Mouse (Mus musculus) ES-E14 (cell line): Measurements from ENCODE around the gene Ambn. TPM values are rescaled to one million over a fixed set of nuclear protein-coding genes. Genes with fewer than 3 reads are reported as not detected.

Experiments
- DNase-seq: peaks from one replicate; pipeline ENCODE4 v3.0.0-alpha.2; 2013; ENCODE audit warnings: low read depth, low spot score
- H3K27ac ChIP-seq: 2 replicates; pipeline ENCODE4 v1.5.1; 2012; ENCODE audit warnings: low read depth, mild to moderate bottlenecking, low read length, moderate library complexity, mixed read lengths; ENCODE audit not compliant: poor library complexity, insufficient read depth, severe bottlenecking
- H3K36me3 ChIP-seq: 2 replicates; pipeline ENCODE4 v1.6.1; 2012; ENCODE audit warnings: mild to moderate bottlenecking, low read length, moderate library complexity, mixed read lengths; ENCODE audit not compliant: control insufficient read depth, poor library complexity, insufficient read depth, severe bottlenecking
- H3K4me1 ChIP-seq, 2 experiments: fragments of 150-350 bp in 1 of 2; sonication (generic) in 1 of 2; 2 replicates each; pipeline ENCODE4 v1.6.1; 2012; ENCODE audit warnings: low read length in 2 of 2, mild to moderate bottlenecking in 1 of 2, mixed read lengths in 1 of 2; ENCODE audit not compliant: control insufficient read depth in 2 of 2, insufficient read depth in 2 of 2, poor library complexity in 1 of 2
- H3K4me3 ChIP-seq, 2 experiments: fragments of 150-350 bp in 1 of 2; sonication (generic) in 1 of 2; 2 replicates each; pipeline ENCODE4 v1.5.1; 2012; ENCODE audit warnings: low read length in 2 of 2, low read depth in 1 of 2, mild to moderate bottlenecking in 1 of 2, mixed read lengths in 1 of 2; ENCODE audit not compliant: insufficient read depth in 1 of 2, poor library complexity in 1 of 2, severe bottlenecking in 1 of 2
- H3K9ac ChIP-seq: 2 replicates; pipeline ENCODE4 v1.6.1; 2012; ENCODE audit warnings: low read depth, mild to moderate bottlenecking, low read length, mixed read lengths; ENCODE audit not compliant: poor library complexity, insufficient read depth, severe bottlenecking
- H3K9me3 ChIP-seq: fragments of 150-350 bp; sonication (generic); 2 replicates; pipeline ENCODE4 v1.6.1; 2012; ENCODE audit warnings: low read depth, mild to moderate bottlenecking, low read length; ENCODE audit not compliant: control insufficient read depth, insufficient read depth
- CHD2 ChIP-seq: IDR thresholded peaks from 2 replicates; pipeline ENCODE4 v1.6.1; 2014; ENCODE audit warnings: mild to moderate bottlenecking, low read depth, low read length, inconsistent platforms
- HCFC1 ChIP-seq: IDR thresholded peaks from 2 replicates; pipeline ENCODE4 v1.6.1; 2012; ENCODE audit warnings: low read length, inconsistent platforms, borderline replicate concordance; ENCODE audit not compliant: insufficient read depth
- MAFK ChIP-seq: IDR thresholded peaks from 2 replicates; pipeline ENCODE4 v1.6.1; 2014; ENCODE audit warnings: mild to moderate bottlenecking, low read depth, low read length, inconsistent platforms; ENCODE audit not compliant: insufficient read depth
- ZC3H11A ChIP-seq: IDR thresholded peaks from 2 replicates; pipeline ENCODE4 v1.6.1; 2012; ENCODE audit warnings: low read depth, mild to moderate bottlenecking, inconsistent platforms, low read length, borderline replicate concordance
- ZNF384 ChIP-seq: IDR thresholded peaks from 2 replicates; pipeline ENCODE4 v1.6.1; 2012; ENCODE audit warnings: low read depth, low read length, inconsistent platforms
- in situ Hi-C, 2 experiments: fragments of 600-800 bp; cut with MboI; formaldehyde crosslinking; loops; one replicate each; pipeline ENCODE4 v1.15.1; 2025; ENCODE audit warnings: low sequenced_read_pairs in 2 of 2, inconsistent platforms in 1 of 2; ENCODE audit not compliant: unreplicated experiment in 2 of 2
- total RNA-seq: library from RNA; depleted of rRNA; stranded (reverse); fragments of 300-350 nt; gene quantifications from 2 replicates; pipeline ENCODE4 v1.2.3, GENCODE M21; 2012

The Ambn gene
- total RNA-seq, 1 experiment = not detected

DNA sequence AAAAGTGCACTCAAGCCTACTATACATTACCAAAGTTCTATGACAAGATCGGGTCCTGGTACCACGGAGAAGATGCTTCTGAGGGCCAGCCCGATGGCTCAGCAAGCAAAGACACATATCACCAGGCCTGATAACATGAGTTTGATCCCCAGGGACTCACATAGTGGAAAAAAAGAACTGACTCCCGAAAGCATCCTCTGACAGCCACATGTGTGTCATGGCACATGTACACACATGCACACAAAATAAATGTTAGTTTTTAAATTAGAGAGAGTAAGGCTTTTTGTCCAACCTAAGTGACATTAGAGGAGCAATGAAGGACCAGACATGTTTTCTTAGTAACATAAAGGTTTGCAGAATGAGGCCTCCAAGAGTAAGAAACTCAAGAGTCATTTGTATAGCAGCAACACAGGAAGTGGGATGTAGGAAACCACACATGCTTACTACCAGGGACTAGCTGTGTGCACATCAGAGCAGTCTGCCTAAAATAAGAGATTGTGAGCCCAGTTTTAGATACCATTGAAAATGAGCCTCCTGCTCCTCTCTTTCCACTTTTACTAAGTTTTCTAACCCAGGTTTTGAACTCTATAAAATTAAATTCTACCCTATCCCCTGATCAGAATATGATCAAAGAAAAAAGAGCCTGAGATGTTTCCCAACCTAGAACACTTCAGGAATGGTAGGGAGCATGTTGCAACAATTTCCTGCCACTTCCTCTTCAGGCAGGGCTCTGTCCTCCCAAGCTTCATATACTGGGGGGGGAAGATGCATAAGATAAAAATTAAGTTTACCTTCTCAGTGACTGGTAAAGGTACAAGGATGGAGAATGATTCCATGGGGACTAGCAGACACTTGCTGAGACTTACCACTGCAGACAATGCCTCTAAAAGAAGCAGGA lies 13.3 kb downstream of the Ambn start:
- Histone ChIP-seq H3K9ac (no peak overlapping the region), H3K9me3 (no peaks in the 10 kb centered on the region), H3K4me1 (no peaks in the 10 kb centered on the region), H3K36me3 (no peaks in the 10 kb centered on the region), H3K4me3 (no peak overlapping the region), H3K27ac (no peak overlapping the region)
- DNase-seq = no peak
- in situ Hi-C loops = no loop called here
- TF ChIP-seq ZC3H11A = no peak
- TF ChIP-seq ZNF384 = no peak
- TF ChIP-seq CHD2 = no peak
- TF ChIP-seq MAFK = no peak
- TF ChIP-seq HCFC1 = no peak

DNA sequence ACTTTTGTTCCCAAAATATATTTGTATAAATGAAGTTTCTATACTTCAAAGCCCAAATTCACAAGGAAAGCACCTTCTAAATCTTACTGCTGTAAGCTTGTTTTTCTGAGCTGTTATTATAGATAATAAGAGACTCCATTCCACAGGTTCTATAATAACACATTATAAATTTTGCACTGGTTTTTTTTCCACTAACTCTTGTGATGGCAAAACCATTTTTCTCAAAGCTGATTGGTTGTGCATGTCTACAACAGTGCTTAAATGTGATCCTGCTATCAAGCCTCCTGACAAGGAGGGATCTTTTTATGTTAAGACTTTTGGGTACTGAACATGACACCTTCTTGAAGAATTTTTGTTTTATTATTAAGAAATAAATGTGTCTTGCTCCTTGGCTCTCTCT lies 31.9 kb downstream of the Ambn start, which contains the start of gene Enam:
Gene Enam, plus strand, starts transcription at position 301 of the 400 bp plus-strand sequence.
- Histone ChIP-seq H3K36me3 (no peaks in the 10 kb centered on the region), H3K9me3 (no peaks in the 10 kb centered on the region), H3K4me3 (no peak within 1 kb of the TSS), H3K9ac (no peak within 1 kb of the TSS), H3K27ac (no peak within 1 kb of the TSS), H3K4me1 (no peaks in the 10 kb centered on the region)
- in situ Hi-C loops = no loop called here
- no peak for TF ChIP-seq ZC3H11A
- TF ChIP-seq ZNF384 = no peak
- no peak for TF ChIP-seq HCFC1
- no peak for TF ChIP-seq CHD2
- TF ChIP-seq MAFK = no peak
- DNase-seq = no peak

DNA sequence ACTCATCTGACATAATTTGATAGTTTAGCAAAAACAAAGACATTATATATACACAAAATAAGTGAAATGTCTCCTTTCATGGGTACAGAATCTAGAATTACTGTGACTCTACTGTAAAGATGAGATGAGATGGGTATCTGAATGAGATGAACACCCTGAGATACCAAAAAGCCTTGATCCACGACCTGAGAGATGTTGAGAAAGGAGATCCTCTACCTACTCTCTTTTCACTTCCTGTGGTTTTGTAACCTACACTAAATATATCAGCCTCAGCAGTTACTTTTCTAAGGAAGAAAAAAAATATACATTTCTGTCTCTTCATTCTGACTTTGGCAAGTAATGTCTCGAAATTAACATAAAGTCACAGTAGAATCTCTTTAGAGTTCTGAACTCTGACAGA lies 33.2 kb downstream of the Ambn start:
- in situ Hi-C loops = no loop called here
- no peak for DNase-seq
- Histone ChIP-seq H3K4me3 (no peak overlapping the region), H3K27ac (no peak overlapping the region), H3K36me3 (no peaks in the 10 kb centered on the region), H3K9me3 (no peaks in the 10 kb centered on the region), H3K4me1 (no peaks in the 10 kb centered on the region), H3K9ac (no peak overlapping the region)
- TF ChIP-seq CHD2 = no peak

DNA sequence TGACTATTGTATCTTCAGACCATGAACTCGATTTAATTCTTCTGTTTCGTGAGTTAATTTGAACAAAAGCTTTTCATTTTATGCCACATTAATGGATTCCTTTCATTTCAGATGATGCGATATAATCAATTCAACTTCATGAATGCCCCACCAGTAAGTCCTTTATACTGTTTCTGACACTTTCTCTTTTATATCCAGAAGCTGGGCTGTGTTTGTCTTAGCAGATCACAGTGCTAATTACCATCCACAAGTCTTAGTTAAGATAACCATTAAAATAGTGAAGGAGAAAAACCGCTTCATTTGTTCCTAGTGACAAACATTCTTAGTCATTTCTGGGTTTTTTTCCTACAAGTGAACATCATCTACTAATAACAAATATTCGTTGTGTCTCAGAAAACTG lies 35.3 kb downstream of the Ambn start:
- TF ChIP-seq CHD2 = no peak
- no peak for TF ChIP-seq ZC3H11A
- no peak for TF ChIP-seq HCFC1
- TF ChIP-seq ZNF384 = no peak
- no peak for TF ChIP-seq MAFK
- DNase-seq = no peak
- Histone ChIP-seq H3K4me3 (no peak overlapping the region), H3K36me3 (no peaks in the 10 kb centered on the region), H3K9me3 (no peaks in the 10 kb centered on the region), H3K9ac (no peak overlapping the region), H3K27ac (no peak overlapping the region), H3K4me1 (no peaks in the 10 kb centered on the region)
- in situ Hi-C loops = no loop called here

DNA sequence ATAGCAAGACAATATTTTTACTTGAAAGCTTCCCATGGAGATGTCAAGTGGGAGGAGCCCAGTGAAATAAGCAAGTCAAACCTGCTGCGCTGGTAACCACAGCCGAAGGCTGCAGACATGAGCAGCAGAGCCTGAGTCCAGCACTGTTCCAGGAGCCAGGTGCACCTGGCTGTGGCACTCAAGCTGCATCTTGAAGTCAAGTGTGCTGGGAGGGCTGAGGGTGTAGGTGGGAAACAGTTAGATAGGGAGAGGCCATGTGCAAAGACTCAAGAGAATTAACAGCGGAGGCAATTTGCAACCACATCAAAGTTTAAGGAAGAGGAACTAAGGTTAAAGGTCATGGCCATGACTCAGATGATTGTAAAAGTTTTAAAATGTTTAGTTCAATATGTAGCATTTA lies 44.0 kb downstream of the Ambn start:
- TF ChIP-seq ZNF384 (no peak), HCFC1 (no peak), ZC3H11A (no peak), CHD2 (no peak), MAFK (no peak)
- H3K27ac ChIP-seq = no peak overlapping the region
- no peaks in the 10 kb centered on the region for H3K4me1 ChIP-seq
- H3K9me3 ChIP-seq = no peaks in the 10 kb centered on the region
- no peaks in the 10 kb centered on the region for H3K36me3 ChIP-seq
- in situ Hi-C loops = no loop called here
- no peak overlapping the region for H3K9ac ChIP-seq
- H3K4me3 ChIP-seq = no peak overlapping the region
- DNase-seq = no peak
